Mouse (Mus musculus) urinary bladder, postnatal 10 days (tissue): ENCODE data around the gene Mydgf.

Source experiments
- DNase-seq: peaks from one replicate; pipeline ENCODE4 v3.0.0; 2022; ENCODE audit warnings: low spot score

The Mydgf gene

GRCm38 (mm10) chr17:56191266-56191665, 7.5 kb upstream of the Mydgf start:
- DNase-seq, result no peak

- DNase-seq, result no peak
Measured at GRCm38 (mm10) chr17:56185281-56186141, 1.8 kb upstream of the Mydgf start.

- DNase-seq, result no peak
Measured at GRCm38 (mm10) chr17:56182975-56183657, 604 bp downstream of the Mydgf start.

- no peak for DNase-seq
Measured at GRCm38 (mm10) chr17:56175416-56175815, 8.3 kb downstream of the Mydgf start.

- no peak for DNase-seq
Measured at GRCm38 (mm10) chr17:56173401-56174046, 10.2 kb downstream of the Mydgf start.

- DNase-seq, result no peak
Measured at GRCm38 (mm10) chr17:56171881-56172280, 11.8 kb downstream of the Mydgf start.

- no peak for DNase-seq
Measured at GRCm38 (mm10) chr17:56171456-56171855, 12.3 kb downstream of the Mydgf start.

- DNase-seq, result no peak
Measured at GRCm38 (mm10) chr17:56170636-56171035, 13.1 kb downstream of the Mydgf start.

- DNase-seq, result no peak
Measured at GRCm38 (mm10) chr17:56169830-56170229, 13.9 kb downstream of the Mydgf start.

- no peak for DNase-seq
Measured at GRCm38 (mm10) chr17:56165671-56166070, 18.0 kb downstream of the Mydgf start.

- DNase-seq, result no peak
Measured at GRCm38 (mm10) chr17:56164510-56164909, 19.2 kb downstream of the Mydgf start.

- no peak for DNase-seq
Measured at GRCm38 (mm10) chr17:56163523-56164102, 20.1 kb downstream of the Mydgf start.

GRCm38 (mm10) chr17:56162231-56162774, 21.4 kb downstream of the Mydgf start, which contains the start of gene Tnfaip8l1:
Gene Tnfaip8l1, plus strand, starts transcription at chr17:56162477.
- DNase-seq, result peak; percentile 85

- no peak for DNase-seq
Measured at GRCm38 (mm10) chr17:56159729-56160128, 24.0 kb downstream of the Mydgf start.

- no peak for DNase-seq
Measured at GRCm38 (mm10) chr17:56153643-56154042, 30.1 kb downstream of the Mydgf start.

- DNase-seq, result no peak
Measured at GRCm38 (mm10) chr17:56149897-56150296, 33.8 kb downstream of the Mydgf start.

- no peak for DNase-seq
Measured at GRCm38 (mm10) chr17:56148790-56149618, 34.7 kb downstream of the Mydgf start.

GRCm38 (mm10) chr17:56148280-56148679, 35.4 kb downstream of the Mydgf start:
- no peak for DNase-seq

GRCm38 (mm10) chr17:56147420-56147819, 36.3 kb downstream of the Mydgf start:
- no peak for DNase-seq

GRCm38 (mm10) chr17:56146131-56146530, 37.6 kb downstream of the Mydgf start:
- no peak for DNase-seq

- no peak for DNase-seq
Measured at GRCm38 (mm10) chr17:56144546-56144945, 39.2 kb downstream of the Mydgf start.
